Mouse (Mus musculus): ENCODE measurements around the gene Gnat3.
A peak's percentile ranks its signal among the peaks of the same experiment; 100 is the strongest.
"Not testable (repeated sequence)": the region's sequence is repeated elsewhere in the genome, so short reads cannot be mapped to it uniquely, and the experiment has no call there.

Gene Gnat3

GRCm38 (mm10) chr5:17962249-17962648 is at the start of gene Gnat3:
Gene Gnat3, plus strand, starts transcription at chr5:17962549.
- DNase-seq (ENCODE audit: low spot score) = no peak

- DNase-seq (ENCODE audit: low spot score) = no peak
Observed at GRCm38 (mm10) chr5:17918966-17919365, 43.4 kb upstream of the Gnat3 start.

GRCm38 (mm10) chr5:17923648-17924047 is 38.7 kb upstream of the Gnat3 start:
- no peak for DNase-seq (ENCODE audit: low spot score)

GRCm38 (mm10) chr5:17924085-17924518 is 38.2 kb upstream of the Gnat3 start:
- DNase-seq (ENCODE audit: low spot score) = peak; percentile 9

GRCm38 (mm10) chr5:17928471-17928870 is 33.9 kb upstream of the Gnat3 start:
- DNase-seq (ENCODE audit: low spot score) = peak; percentile 9

GRCm38 (mm10) chr5:17929006-17929567 is 33.3 kb upstream of the Gnat3 start:
- no peak for DNase-seq (ENCODE audit: low spot score)

GRCm38 (mm10) chr5:17931588-17931987 is 30.8 kb upstream of the Gnat3 start:
- DNase-seq (ENCODE audit: low spot score) = not testable (repeated sequence)

GRCm38 (mm10) chr5:17934501-17934900 is 27.8 kb upstream of the Gnat3 start:
- no peak for DNase-seq (ENCODE audit: low spot score)

- DNase-seq (ENCODE audit: low spot score) = no peak
Observed at GRCm38 (mm10) chr5:17938170-17938939, 24.0 kb upstream of the Gnat3 start.

GRCm38 (mm10) chr5:17956468-17956867 is 5.9 kb upstream of the Gnat3 start:
- no peak for DNase-seq (ENCODE audit: low spot score)

GRCm38 (mm10) chr5:17969704-17970390 is 7.5 kb downstream of the Gnat3 start:
- no peak for DNase-seq (ENCODE audit: low spot score)

- DNase-seq (ENCODE audit: low spot score) = no peak
Observed at GRCm38 (mm10) chr5:17970391-17970730, 8.0 kb downstream of the Gnat3 start.

GRCm38 (mm10) chr5:17980501-17981121 is 18.3 kb downstream of the Gnat3 start:
- no peak for DNase-seq (ENCODE audit: low spot score)

GRCm38 (mm10) chr5:17982770-17983169 is 20.4 kb downstream of the Gnat3 start:
- DNase-seq (ENCODE audit: low spot score) = no peak

- no peak for DNase-seq (ENCODE audit: low spot score)
Observed at GRCm38 (mm10) chr5:17984522-17984921, 22.2 kb downstream of the Gnat3 start.

GRCm38 (mm10) chr5:17986611-17987010 is 24.3 kb downstream of the Gnat3 start:
- DNase-seq (ENCODE audit: low spot score) = no peak

- DNase-seq (ENCODE audit: low spot score) = no peak
Observed at GRCm38 (mm10) chr5:17990618-17991017, 28.3 kb downstream of the Gnat3 start.

GRCm38 (mm10) chr5:17999570-17999969 is 37.2 kb downstream of the Gnat3 start:
- no peak for DNase-seq (ENCODE audit: low spot score)

GRCm38 (mm10) chr5:18000185-18000584 is 37.8 kb downstream of the Gnat3 start:
- no peak for DNase-seq (ENCODE audit: low spot score)

- no peak for DNase-seq (ENCODE audit: low spot score)
Observed at GRCm38 (mm10) chr5:18001646-18002045, 39.3 kb downstream of the Gnat3 start.

- DNase-seq (ENCODE audit: low spot score) = no peak
Observed at GRCm38 (mm10) chr5:18003675-18004074, 41.3 kb downstream of the Gnat3 start.

GRCm38 (mm10) chr5:18004824-18005611 is 42.7 kb downstream of the Gnat3 start:
- DNase-seq (ENCODE audit: low spot score) = no peak

Data from testis, postnatal 14 days (tissue).